9 mouse cellular contexts compared by ENCODE assay signal in the genomic region with DNA sequence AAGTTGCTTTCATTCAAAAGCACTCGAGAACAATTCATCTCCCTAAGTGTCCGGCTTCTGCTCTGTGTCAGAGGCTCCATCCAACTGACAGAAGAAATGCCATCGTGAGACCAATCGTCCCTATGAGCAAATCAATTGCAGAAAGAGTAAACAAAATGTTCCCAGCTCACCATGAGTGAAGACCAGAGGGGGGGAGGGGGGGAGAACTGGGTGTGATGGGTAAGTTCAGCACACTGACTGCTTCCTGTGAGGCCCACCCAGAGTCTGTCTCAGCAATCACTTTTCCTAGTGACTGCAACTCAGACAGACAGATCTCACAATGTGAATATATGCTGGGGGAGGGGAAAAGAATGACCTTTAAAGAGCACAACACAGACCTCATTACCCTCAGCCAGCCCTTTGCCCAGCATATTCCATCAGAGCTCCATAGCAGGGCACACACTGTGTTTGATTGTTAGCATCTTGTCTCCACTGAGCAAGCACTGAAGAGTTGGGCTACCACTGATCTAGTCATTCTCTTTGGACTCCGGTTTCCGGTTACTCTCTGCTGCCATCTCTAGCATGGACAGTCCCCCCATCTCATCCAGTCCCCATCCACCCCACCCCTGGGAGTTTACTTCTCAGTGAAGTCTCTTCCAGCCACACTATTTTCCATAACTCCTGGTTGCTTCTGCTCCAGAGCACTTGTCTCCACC. TPM values are rescaled to one million over a fixed set of nuclear protein-coding genes. Genes with fewer than 3 reads are reported as not detected.
DNase-seq lines count a peak whose midpoint lies in the region; ATAC-seq and TF ChIP-seq lines count a peak whose summit lies in the region.
"Had no signal": no experiment of that assay in that cellular context is flagged by ENCODE, and none has a peak within 500 bp of the region (broad histone marks: within the 10 kb centered on the region; RNA-seq: fewer than 3 reads in every experiment).

No protein-coding gene starts in this region.

- no peaks in the 10 kb centered on the region for H3K36me3 ChIP-seq in lung, embryonic 14.5 days (ENCODE audit: insufficient read depth)
- no peaks in the 10 kb centered on the region for H3K36me3 ChIP-seq in embryonic facial prominence, embryonic 15.5 days
- no peaks in the 10 kb centered on the region for H3K36me3 ChIP-seq in intestine, embryonic 16.5 days (ENCODE audit: control insufficient read depth, insufficient read depth, low read length)
- H3K36me3 ChIP-seq in neural tube, embryonic 12.5 days, result no peaks in the 10 kb centered on the region

- peaks cover 17% of the 10 kb centered on the region for H3K4me1 ChIP-seq in lung, embryonic 14.5 days (ENCODE audit: insufficient read depth)
- H3K4me1 ChIP-seq in embryonic facial prominence, embryonic 15.5 days, result peaks cover 66% of the 10 kb centered on the region
- H3K4me1 ChIP-seq in intestine, embryonic 16.5 days (ENCODE audit: control insufficient read depth, insufficient read depth, low read length), result peaks cover 45% of the 10 kb centered on the region
- peaks cover 77% of the 10 kb centered on the region for H3K4me1 ChIP-seq in neural tube, embryonic 12.5 days

- ATAC-seq in lung, embryonic 14.5 days (ENCODE audit: insufficient read depth), result no peak
- ATAC-seq in embryonic facial prominence, embryonic 15.5 days (ENCODE audit: insufficient number of reproducible peaks, low FRiP score, low TSS enrichment, low read depth), result no peak
- no peak for ATAC-seq in intestine, embryonic 16.5 days
- ATAC-seq in neural tube, embryonic 12.5 days (ENCODE audit: low FRiP score, low read depth), result no peak

- H3K4me2 ChIP-seq in lung, embryonic 14.5 days, result peak overlapping the region; percentile 62
- peak overlapping the region; percentile 79 for H3K4me2 ChIP-seq in embryonic facial prominence, embryonic 15.5 days (replicated peaks)
- H3K4me2 ChIP-seq in intestine, embryonic 16.5 days (ENCODE audit: low read depth, low read length), result peak overlapping the region; percentile 38
- H3K4me2 ChIP-seq in neural tube, embryonic 12.5 days (replicated peaks), result peak overlapping the region; percentile 86

- H3K27me3 ChIP-seq in lung, embryonic 14.5 days (ENCODE audit: insufficient read depth, low read length), result peaks cover 8% of the 10 kb centered on the region
- peaks cover 16% of the 10 kb centered on the region for H3K27me3 ChIP-seq in embryonic facial prominence, embryonic 15.5 days
- H3K27me3 ChIP-seq in intestine, embryonic 16.5 days (replicated peaks; ENCODE audit: control insufficient read depth, insufficient read depth, low read length), result peaks cover 6% of the 10 kb centered on the region; the same call in 1 of the 2 replicates
- peaks cover 3% of the 10 kb centered on the region; the same call in 1 of the 2 replicates for H3K27me3 ChIP-seq in neural tube, embryonic 12.5 days (replicated peaks)

- peak overlapping the region; percentile 85 for H3K9ac ChIP-seq in lung, embryonic 14.5 days
- no peak overlapping the region for H3K9ac ChIP-seq in embryonic facial prominence, embryonic 15.5 days
- peak overlapping the region; percentile 20; the same call in 1 of the 2 replicates for H3K9ac ChIP-seq in intestine, embryonic 16.5 days (ENCODE audit: low read depth, low read length)
- H3K9ac ChIP-seq in neural tube, embryonic 12.5 days, result peak overlapping the region; percentile 83; the same call in 1 of the 2 replicates

- peak overlapping the region; percentile 95 for H3K4me3 ChIP-seq in lung, embryonic 14.5 days (ENCODE audit: low read depth, low read length)
- peak overlapping the region; percentile 90 for H3K4me3 ChIP-seq in embryonic facial prominence, embryonic 15.5 days (replicated peaks)
- 0 out of 2 replicates have a peak overlapping the region, but pooled peaks have one; percentile 6 for H3K4me3 ChIP-seq in intestine, embryonic 16.5 days (ENCODE audit: low read length)
- H3K4me3 ChIP-seq in neural tube, embryonic 12.5 days, result peak overlapping the region; percentile 23
- no peak overlapping the region for H3K4me3 ChIP-seq in left cerebral cortex, adult 2 months

- H3K27ac ChIP-seq in lung, embryonic 14.5 days (ENCODE audit: low read depth), result no peak overlapping the region
- H3K27ac ChIP-seq in embryonic facial prominence, embryonic 15.5 days (replicated peaks), result no peak overlapping the region; the same call in 1 of the 2 replicates
- no peak overlapping the region for H3K27ac ChIP-seq in intestine, embryonic 16.5 days (ENCODE audit: low read length)
- H3K27ac ChIP-seq in neural tube, embryonic 12.5 days, result peak overlapping the region; percentile 42
- no peak overlapping the region for H3K27ac ChIP-seq in left cerebral cortex, adult 2 months

- intact Hi-C loops in left cerebral cortex, adult 2 months (cut with DNase I), result no loop called here

- TF ChIP-seq CTCF in lung, embryonic 14.5 days (IDR thresholded peaks at IDR 0.05; ENCODE audit: low read depth), result no peak
- no peak for TF ChIP-seq CTCF in left cerebral cortex, adult 2 months (IDR thresholded peaks at IDR 0.05)

- peak; percentile 31 for DNase-seq in lung, embryonic 14.5 days
- no peak for DNase-seq in lung, postnatal 4 days
- DNase-seq in layer of hippocampus, postnatal 14 days (ENCODE audit: low spot score in 2 of 2), result no peak
- no peak for DNase-seq in left cerebral cortex, adult 2 months (ENCODE audit: extremely low spot score in 1 of 2, low spot score in 2 of 2)
- no peak for DNase-seq in right cerebral cortex, postnatal 10 days (ENCODE audit: low spot score in 2 of 2)
- DNase-seq: kidney, postnatal 36 days had no signal

- H3K9me3 ChIP-seq in lung, embryonic 14.5 days (ENCODE audit: low read depth, low read length), result no peaks in the 10 kb centered on the region
- no peaks in the 10 kb centered on the region for H3K9me3 ChIP-seq in embryonic facial prominence, embryonic 15.5 days (replicated peaks)
- H3K9me3 ChIP-seq in intestine, embryonic 16.5 days (ENCODE audit: control insufficient read depth, low read length), result no peaks in the 10 kb centered on the region
- H3K9me3 ChIP-seq in neural tube, embryonic 12.5 days, result no peaks in the 10 kb centered on the region

- WGBS in lung, embryonic 14.5 days, result 16% methylated on average over 6 of the region's 6 CpGs
- WGBS in embryonic facial prominence, embryonic 15.5 days, result 31% methylated on average over 6 of the region's 6 CpGs
- 19% methylated on average over 6 of the region's 6 CpGs for WGBS in intestine, embryonic 16.5 days
- 34% methylated on average over 6 of the region's 6 CpGs for WGBS in neural tube, embryonic 12.5 days

RNA-seq across cellular contexts. Expression of a gene that starts 2.2 kb away (rescaled TPM):
- polyA plus RNA-seq in lung, embryonic 14.5 days (2014; fragmentation: Nextera tagmentation; extraction: Ambion mirVana), result 153 and 157 TPM in 2 replicates
- 110 and 118 TPM in 2 replicates for polyA plus RNA-seq in embryonic facial prominence, embryonic 15.5 days (2015; fragmentation: Nextera tagmentation; extraction: Ambion mirVana)
- 97.1 and 104 TPM in 2 replicates for polyA plus RNA-seq in intestine, embryonic 16.5 days (2015; fragmentation: Nextera tagmentation; extraction: Ambion mirVana)
- polyA plus RNA-seq in neural tube, embryonic 12.5 days (2016; fragmentation: Nextera tagmentation; extraction: Ambion mirVana), result 207 and 218 TPM in 2 replicates
- 1 to 10 TPM; 7.6 to 8.7 TPM for total RNA-seq in layer of hippocampus, postnatal 14 days (2021)
- total RNA-seq in left cerebral cortex, adult 2 months (2021), result 10 to 100 TPM in 1 of 2 experiments, 1 to 10 TPM in 1; 8.0 to 10.6 TPM

RNA-seq across cellular contexts. Expression of a gene that starts 21.0 kb away (rescaled TPM):
- polyA plus RNA-seq in lung, embryonic 14.5 days (2014; fragmentation: Nextera tagmentation; extraction: Ambion mirVana), result 0.54 and 0.83 TPM in 2 replicates
- 4.4 and 4.6 TPM in 2 replicates for polyA plus RNA-seq in embryonic facial prominence, embryonic 15.5 days (2015; fragmentation: Nextera tagmentation; extraction: Ambion mirVana)
- 1.7 and 2.0 TPM in 2 replicates for polyA plus RNA-seq in intestine, embryonic 16.5 days (2015; fragmentation: Nextera tagmentation; extraction: Ambion mirVana)
- 54.3 and 62.6 TPM in 2 replicates for polyA plus RNA-seq in neural tube, embryonic 12.5 days (2016; fragmentation: Nextera tagmentation; extraction: Ambion mirVana)
- total RNA-seq in layer of hippocampus, postnatal 14 days (2021), result 10 to 100 TPM; 37.3 to 41.3 TPM
- total RNA-seq in left cerebral cortex, adult 2 months (2021), result 10 to 100 TPM; 66.7 to 81.0 TPM

RNA-seq across cellular contexts. Expression of a gene that starts 48.0 kb away (rescaled TPM):
- polyA plus RNA-seq in lung, embryonic 14.5 days (2014; fragmentation: Nextera tagmentation; extraction: Ambion mirVana), result not detected in 2 replicates
- not detected in 2 replicates for polyA plus RNA-seq in embryonic facial prominence, embryonic 15.5 days (2015; fragmentation: Nextera tagmentation; extraction: Ambion mirVana)
- polyA plus RNA-seq in intestine, embryonic 16.5 days (2015; fragmentation: Nextera tagmentation; extraction: Ambion mirVana), result not detected in 2 replicates
- polyA plus RNA-seq in neural tube, embryonic 12.5 days (2016; fragmentation: Nextera tagmentation; extraction: Ambion mirVana), result 0.60 and 1.1 TPM in 2 replicates
- total RNA-seq in layer of hippocampus, postnatal 14 days (2021), result under 1 TPM; 0.19 to 0.37 TPM
- total RNA-seq in left cerebral cortex, adult 2 months (2021), result under 1 TPM; 0.61 to 0.70 TPM

RNA-seq across cellular contexts. Expression of a gene that starts 52.7 kb away (rescaled TPM):
- polyA plus RNA-seq in lung, embryonic 14.5 days (2014; fragmentation: Nextera tagmentation; extraction: Ambion mirVana), result 52.5 and 63.5 TPM in 2 replicates
- 37.4 and 40.1 TPM in 2 replicates for polyA plus RNA-seq in embryonic facial prominence, embryonic 15.5 days (2015; fragmentation: Nextera tagmentation; extraction: Ambion mirVana)
- polyA plus RNA-seq in intestine, embryonic 16.5 days (2015; fragmentation: Nextera tagmentation; extraction: Ambion mirVana), result 19.3 and 20.9 TPM in 2 replicates
- 142 and 146 TPM in 2 replicates for polyA plus RNA-seq in neural tube, embryonic 12.5 days (2016; fragmentation: Nextera tagmentation; extraction: Ambion mirVana)
- 100 to 1,000 TPM in 1 of 2 experiments, 10 to 100 TPM in 1; 96.1 to 106 TPM for total RNA-seq in layer of hippocampus, postnatal 14 days (2021)
- 100 to 1,000 TPM; 157 to 163 TPM for total RNA-seq in left cerebral cortex, adult 2 months (2021)

RNA-seq across cellular contexts. Expression of a gene that starts 56.1 kb away (rescaled TPM):
- not detected in 2 replicates for polyA plus RNA-seq in lung, embryonic 14.5 days (2014; fragmentation: Nextera tagmentation; extraction: Ambion mirVana)
- not detected in 2 replicates for polyA plus RNA-seq in embryonic facial prominence, embryonic 15.5 days (2015; fragmentation: Nextera tagmentation; extraction: Ambion mirVana)
- polyA plus RNA-seq in intestine, embryonic 16.5 days (2015; fragmentation: Nextera tagmentation; extraction: Ambion mirVana), result not detected in 2 replicates
- not detected in 2 replicates for polyA plus RNA-seq in neural tube, embryonic 12.5 days (2016; fragmentation: Nextera tagmentation; extraction: Ambion mirVana)
- 1 to 10 TPM; 5.3 to 5.5 TPM for total RNA-seq in layer of hippocampus, postnatal 14 days (2021)
- 10 to 100 TPM in 1 of 2 experiments, 1 to 10 TPM in 1; 5.3 to 11.7 TPM for total RNA-seq in left cerebral cortex, adult 2 months (2021)
